Mouse (Mus musculus): Measurements from ENCODE around the gene Serpina3f.
"Not testable (repeated sequence)": the region's sequence is repeated elsewhere in the genome, so short reads cannot be mapped to it uniquely, and the experiment has no call there.

The Serpina3f gene

GRCm38 (mm10) chr12:104214445-104214753 lies at the start of gene Serpina3f:
TSS of gene Serpina3f (plus strand) at chr12:104214544.
- DNase-seq (ENCODE audit: low spot score in 2 of 2), result no peak

GRCm38 (mm10) chr12:104174747-104175146 lies 39.6 kb upstream of the Serpina3f start:
- no peak for DNase-seq (ENCODE audit: low spot score in 2 of 2)

GRCm38 (mm10) chr12:104175636-104176035 lies 38.7 kb upstream of the Serpina3f start:
- DNase-seq (ENCODE audit: low spot score in 2 of 2), result no peak

GRCm38 (mm10) chr12:104178577-104178976 lies 35.8 kb upstream of the Serpina3f start:
- no peak for DNase-seq (ENCODE audit: low spot score in 2 of 2)

GRCm38 (mm10) chr12:104178987-104179386 lies 35.4 kb upstream of the Serpina3f start:
- DNase-seq (ENCODE audit: low spot score in 2 of 2), result no peak

GRCm38 (mm10) chr12:104185046-104185445 lies 29.3 kb upstream of the Serpina3f start:
- no peak for DNase-seq (ENCODE audit: low spot score in 2 of 2)

- no peak for DNase-seq (ENCODE audit: low spot score in 2 of 2)
Measured at GRCm38 (mm10) chr12:104186041-104186581, 28.2 kb upstream of the Serpina3f start.

- no peak for DNase-seq (ENCODE audit: low spot score in 2 of 2)
Measured at GRCm38 (mm10) chr12:104189246-104189645, 25.1 kb upstream of the Serpina3f start.

- no peak for DNase-seq (ENCODE audit: low spot score in 2 of 2)
Measured at GRCm38 (mm10) chr12:104190852-104191251, 23.5 kb upstream of the Serpina3f start.

- peak in 1 of 2 experiments; percentile 5 for DNase-seq (ENCODE audit: low spot score in 2 of 2)
Measured at GRCm38 (mm10) chr12:104209149-104209548, 5.2 kb upstream of the Serpina3f start.

- DNase-seq (ENCODE audit: low spot score in 2 of 2), result no peak
Measured at GRCm38 (mm10) chr12:104209802-104210201, 4.5 kb upstream of the Serpina3f start.

GRCm38 (mm10) chr12:104213689-104214444 lies 477 bp upstream of the Serpina3f start:
- DNase-seq (ENCODE audit: low spot score in 2 of 2), result no peak

- no peak for DNase-seq (ENCODE audit: low spot score in 2 of 2)
Measured at GRCm38 (mm10) chr12:104215249-104215648, 905 bp downstream of the Serpina3f start.

GRCm38 (mm10) chr12:104221616-104222015 lies 7.3 kb downstream of the Serpina3f start:
- no peak for DNase-seq (ENCODE audit: low spot score in 2 of 2)

GRCm38 (mm10) chr12:104223690-104224089 lies 9.3 kb downstream of the Serpina3f start:
- DNase-seq (ENCODE audit: low spot score in 2 of 2), result no peak

GRCm38 (mm10) chr12:104224598-104225300 lies 10.4 kb downstream of the Serpina3f start:
- no peak for DNase-seq (ENCODE audit: low spot score in 2 of 2)

GRCm38 (mm10) chr12:104230762-104231161 lies 16.4 kb downstream of the Serpina3f start:
- DNase-seq (ENCODE audit: low spot score in 2 of 2), result no peak

- no peak for DNase-seq (ENCODE audit: low spot score in 2 of 2)
Measured at GRCm38 (mm10) chr12:104235915-104236314, 21.6 kb downstream of the Serpina3f start, which contains the start of gene Serpina3g. TSS of gene Serpina3g (plus strand) at chr12:104236245.

- not testable (repeated sequence) for DNase-seq (ENCODE audit: low spot score in 2 of 2)
Measured at GRCm38 (mm10) chr12:104238048-104238447, 23.7 kb downstream of the Serpina3f start.

- no peak for DNase-seq (ENCODE audit: low spot score in 2 of 2)
Measured at GRCm38 (mm10) chr12:104243307-104243706, 29.0 kb downstream of the Serpina3f start.

- DNase-seq (ENCODE audit: low spot score in 2 of 2), result peak in 1 of 2 experiments; percentile 16
Measured at GRCm38 (mm10) chr12:104245092-104245491, 30.7 kb downstream of the Serpina3f start.

GRCm38 (mm10) chr12:104245595-104245994 lies 31.3 kb downstream of the Serpina3f start:
- DNase-seq (ENCODE audit: low spot score in 2 of 2), result no peak

GRCm38 (mm10) chr12:104247553-104248002 lies 33.2 kb downstream of the Serpina3f start:
- no peak for DNase-seq (ENCODE audit: low spot score in 2 of 2)

Data from cerebellum, postnatal 4 days (tissue).